Mouse (Mus musculus): ENCODE data around the gene Psmd4.
"Not testable (repeated sequence)": the region's sequence is repeated elsewhere in the genome, so short reads cannot be mapped to it uniquely, and the experiment has no call there.

Gene Psmd4

DNA sequence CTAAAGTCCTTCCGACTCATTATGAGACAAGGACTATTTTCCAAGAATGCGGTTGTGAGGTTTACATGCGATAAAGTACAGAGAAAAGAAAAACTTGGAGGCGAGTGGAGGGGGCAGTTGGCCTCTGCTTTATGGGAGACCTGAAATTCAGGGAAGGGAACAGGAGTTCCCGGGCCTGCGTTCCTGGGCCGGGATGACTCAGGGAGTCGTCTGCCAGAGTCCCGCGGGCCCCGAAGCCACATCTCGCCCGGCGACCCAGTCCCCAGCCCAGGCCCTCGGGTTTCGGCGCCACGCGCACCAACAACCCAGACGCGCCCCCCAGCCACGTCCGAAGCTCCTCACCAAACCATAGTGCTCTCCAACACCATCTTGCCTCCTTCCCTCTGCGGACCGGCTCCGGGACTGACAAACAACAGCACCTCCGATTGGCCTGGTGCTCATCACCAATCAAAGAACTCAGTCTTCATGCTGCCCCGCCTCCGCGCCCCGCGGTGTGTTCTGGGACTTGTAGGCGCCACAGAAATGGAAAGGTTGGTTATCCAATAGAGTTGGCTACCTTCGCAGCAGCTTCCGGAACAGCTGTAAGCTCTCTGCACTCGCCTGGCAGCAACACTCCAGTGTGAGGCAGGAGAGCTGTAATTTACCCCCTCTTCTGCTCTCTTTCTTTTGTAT lies at the start of gene Psmd4:
TSS of gene Psmd4 (minus strand) at position 449 of the 672 bp plus-strand sequence.
- peak; percentile 94 for DNase-seq (ENCODE audit: low spot score)

DNA sequence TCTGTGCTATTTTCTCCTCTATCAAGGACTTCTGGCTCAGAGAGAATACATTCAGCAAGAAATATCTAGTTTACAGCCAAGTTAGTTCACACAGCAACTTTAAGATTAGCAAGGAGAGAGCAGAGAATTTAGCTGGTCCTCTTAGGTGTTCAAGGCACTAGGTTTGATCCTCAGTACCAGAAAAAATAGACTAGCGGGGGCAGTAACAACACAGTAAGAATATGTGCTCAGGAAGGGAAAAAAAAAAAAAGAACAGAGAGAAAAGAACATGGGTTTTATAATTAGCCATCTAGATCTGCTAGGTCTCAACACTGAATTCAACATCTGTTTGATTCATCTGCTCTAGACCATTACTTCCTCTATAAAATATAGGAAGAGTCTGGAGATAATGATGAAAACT lies 45.7 kb upstream of the Psmd4 start:
- no peak for DNase-seq (ENCODE audit: low spot score)

DNA sequence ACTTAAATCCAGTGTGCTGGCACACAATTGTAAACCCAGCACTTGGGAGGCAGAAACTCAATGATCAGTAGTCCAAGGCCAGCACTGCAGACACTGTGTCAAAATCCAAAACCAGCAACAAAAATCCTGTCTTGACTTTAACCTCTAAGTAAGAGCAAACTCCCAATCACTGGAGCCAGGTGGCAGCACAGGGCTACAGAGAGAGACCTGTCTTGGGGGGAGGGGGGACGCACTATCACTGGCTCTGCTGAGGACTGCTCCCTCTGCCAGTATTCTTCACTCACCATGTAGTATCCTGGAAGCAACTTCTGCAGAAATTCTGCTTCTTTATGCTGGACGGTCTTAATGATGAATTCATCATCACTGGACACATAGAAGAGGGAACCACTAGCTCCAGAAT lies 29.2 kb upstream of the Psmd4 start:
- no peak for DNase-seq (ENCODE audit: low spot score)

DNA sequence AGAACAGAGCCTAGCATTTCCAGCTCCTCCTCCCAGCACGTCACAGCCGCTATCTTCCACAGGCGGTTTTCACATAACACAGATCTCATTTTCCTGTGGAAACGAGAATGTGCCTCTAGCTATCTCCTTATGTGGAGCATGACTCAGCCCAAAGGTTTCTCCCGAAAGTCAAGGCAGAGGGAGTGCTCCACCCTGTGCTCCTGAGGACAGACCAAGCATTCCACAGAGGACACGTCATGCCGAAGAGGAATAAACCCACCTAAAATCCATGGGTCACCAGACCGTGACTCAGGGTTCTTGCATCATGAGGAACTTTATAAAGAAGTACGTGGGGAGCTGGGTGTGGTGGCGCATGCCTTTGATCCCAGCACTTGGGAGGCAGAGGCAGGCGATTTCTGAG lies 24.2 kb upstream of the Psmd4 start:
- DNase-seq (ENCODE audit: low spot score): no peak

DNA sequence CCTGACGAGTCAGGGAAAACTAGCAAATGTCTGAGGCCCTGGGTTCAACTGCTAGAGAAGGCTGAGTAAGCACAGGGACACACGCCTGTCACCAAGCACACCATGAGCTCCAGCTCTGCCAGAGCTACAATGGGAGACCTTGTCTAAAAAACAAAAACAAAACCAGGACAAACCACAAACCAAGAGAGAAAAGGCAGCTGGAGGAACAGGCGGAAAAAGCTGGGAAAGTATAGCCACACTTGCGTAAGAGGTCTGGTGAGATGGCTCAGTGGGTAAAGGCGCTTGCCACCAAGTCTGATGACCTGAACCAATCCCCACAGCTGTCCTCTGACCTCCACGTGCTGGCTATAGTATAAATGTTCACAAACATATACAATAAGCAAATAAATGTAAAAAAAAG lies 23.7 kb upstream of the Psmd4 start:
- DNase-seq (ENCODE audit: low spot score): no peak

DNA sequence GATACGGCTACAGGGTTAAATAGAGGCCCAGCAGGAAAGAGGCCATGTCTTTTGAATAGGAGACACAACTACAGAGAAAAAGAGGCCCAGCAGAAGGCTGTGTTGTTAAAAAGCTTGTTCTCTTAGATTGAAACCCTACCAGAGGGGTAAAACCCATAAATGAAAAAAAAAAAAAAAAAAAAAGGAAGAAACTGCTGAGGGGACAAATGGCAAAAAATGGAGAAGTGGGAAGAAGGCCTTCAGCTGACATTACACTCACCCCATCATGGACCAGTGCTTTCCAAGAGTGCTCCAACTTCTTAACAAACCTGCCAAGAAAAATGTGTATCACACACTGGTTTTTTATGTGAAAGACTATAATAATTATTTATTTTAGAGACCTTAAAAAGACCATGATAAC lies 23.1 kb upstream of the Psmd4 start:
- no peak for DNase-seq (ENCODE audit: low spot score)

DNA sequence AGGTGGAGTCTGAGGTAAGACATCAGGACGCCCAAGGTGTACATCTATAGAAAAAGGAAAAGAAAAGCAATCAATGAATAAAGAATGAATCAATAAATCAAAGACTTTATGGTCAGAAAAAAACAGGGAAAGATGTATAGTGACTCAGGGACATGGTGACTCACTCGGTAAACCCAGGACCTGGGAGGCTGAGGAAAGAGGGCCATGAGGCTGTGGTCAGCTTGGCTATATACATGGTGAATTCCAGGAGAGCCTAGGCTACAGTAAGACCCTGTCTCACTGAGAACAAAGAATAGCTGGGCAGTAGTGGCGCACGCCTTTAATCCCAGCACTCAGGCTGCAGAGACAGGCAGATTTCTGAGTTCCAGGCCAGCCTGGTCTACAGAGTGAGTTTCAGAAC lies 21.3 kb upstream of the Psmd4 start:
- DNase-seq (ENCODE audit: low spot score): no peak

DNA sequence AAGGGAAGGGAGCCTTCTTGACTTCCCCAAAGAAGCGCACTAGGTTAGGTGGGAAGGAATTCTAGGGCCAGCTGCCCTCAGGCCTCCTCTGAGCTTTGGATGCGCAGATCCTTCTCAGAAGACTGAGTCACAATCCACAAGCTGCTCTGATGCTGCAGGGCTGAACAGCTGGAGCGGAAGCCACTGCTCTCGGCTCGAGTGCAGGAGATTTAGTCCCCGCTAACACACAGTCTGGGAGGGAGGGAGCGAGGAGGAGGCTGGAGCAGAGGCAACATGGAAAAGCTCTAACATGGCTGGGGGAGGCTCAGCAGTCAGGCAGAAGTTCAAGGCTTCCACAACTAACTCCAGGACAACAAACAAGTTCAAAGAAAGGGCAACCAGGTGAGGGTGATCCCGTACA lies 15.7 kb upstream of the Psmd4 start:
- no peak for DNase-seq (ENCODE audit: low spot score)

DNA sequence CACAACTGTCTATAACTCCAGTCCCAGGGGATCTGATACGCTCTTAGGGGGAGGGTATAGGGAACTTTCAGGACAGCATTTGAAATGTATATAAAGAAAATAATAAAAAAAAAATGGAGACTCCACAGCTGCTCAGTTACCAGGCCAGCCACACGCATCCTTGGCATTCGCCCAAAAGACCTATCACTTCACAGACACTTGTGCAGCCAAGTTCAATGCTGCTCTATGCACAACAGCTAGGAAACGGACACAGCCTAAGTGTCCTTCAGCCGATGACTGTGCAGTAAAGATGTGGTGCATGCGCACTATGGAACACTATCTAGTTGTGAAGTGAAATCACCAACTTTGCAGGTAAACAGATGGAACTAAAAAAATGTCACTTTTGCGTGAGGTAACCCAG lies 13.9 kb upstream of the Psmd4 start:
- DNase-seq (ENCODE audit: low spot score): no peak

DNA sequence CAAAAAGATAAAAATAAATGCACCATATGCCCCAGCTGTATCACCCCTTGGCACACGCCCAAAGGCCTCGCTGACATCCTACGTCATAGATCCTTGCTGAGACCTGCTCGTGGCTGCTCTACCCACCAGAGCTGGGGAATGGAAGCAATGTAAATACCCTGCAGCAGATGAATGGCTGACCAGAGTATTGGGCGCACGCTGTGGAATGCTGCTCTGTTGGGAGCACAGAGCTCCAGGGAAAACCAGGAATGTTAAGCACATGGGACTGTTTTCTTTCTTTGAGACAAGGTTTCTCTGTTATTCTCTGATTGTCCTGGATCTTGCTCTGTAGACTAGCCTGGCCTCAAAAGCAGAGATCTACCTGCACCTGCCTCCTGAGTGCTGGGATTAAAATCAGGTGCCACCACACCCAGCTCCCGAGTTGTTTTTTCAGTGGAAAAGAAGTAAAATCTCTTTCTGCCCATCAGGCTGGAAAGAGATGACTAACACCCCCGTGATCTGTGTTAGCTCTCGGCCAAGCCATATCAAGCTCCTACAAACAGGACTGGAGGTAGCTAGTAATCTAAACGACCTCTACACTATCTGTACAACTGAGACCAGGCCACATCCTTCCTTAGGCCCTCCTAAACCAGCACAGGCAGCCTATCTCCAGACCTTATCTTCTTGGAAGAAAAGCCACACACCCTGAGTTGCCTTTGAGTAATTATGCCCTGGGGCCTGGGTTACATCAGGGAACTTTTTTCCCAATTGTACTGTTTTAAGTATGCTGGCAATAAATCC lies 12.3 kb upstream of the Psmd4 start:
- peak; percentile 42 for DNase-seq (ENCODE audit: low spot score)

DNA sequence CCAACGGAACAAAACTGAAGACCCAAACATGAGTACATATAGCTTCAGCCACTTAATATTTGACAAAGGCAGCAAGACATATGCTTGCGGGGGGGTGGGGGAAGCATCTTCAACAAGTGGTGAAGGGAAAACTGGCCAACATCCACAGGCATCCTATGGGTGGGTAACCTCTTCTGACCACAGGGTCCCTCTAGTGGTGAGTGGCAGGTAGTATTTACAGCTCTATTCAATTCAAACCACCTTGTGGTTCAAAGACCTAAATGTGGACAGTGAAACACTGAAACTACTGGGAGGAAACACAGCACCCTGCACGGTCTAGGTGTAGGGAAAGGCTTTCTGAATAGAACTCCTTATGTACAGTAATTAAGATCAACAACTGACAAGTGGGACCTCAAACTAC lies 11.3 kb upstream of the Psmd4 start:
- DNase-seq (ENCODE audit: low spot score): no peak

DNA sequence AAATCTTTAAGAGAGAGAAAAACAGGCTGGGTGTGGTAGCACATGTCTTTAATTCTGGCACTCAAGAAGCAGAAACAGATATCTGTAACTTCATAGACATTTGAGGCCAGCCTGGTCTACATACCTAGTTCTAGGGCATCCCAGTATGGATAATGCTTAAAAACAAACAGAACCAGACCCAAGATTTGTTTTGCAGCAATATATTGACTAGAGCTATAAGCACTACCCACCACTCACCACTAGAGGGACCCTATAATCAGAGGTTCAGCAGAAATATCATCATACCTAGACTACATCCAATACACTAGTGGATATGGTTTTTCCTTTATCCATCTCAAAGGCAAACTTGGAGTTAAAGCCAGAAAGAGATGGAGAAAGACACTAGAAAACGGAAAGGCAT lies 10.5 kb upstream of the Psmd4 start:
- DNase-seq (ENCODE audit: low spot score): no peak

DNA sequence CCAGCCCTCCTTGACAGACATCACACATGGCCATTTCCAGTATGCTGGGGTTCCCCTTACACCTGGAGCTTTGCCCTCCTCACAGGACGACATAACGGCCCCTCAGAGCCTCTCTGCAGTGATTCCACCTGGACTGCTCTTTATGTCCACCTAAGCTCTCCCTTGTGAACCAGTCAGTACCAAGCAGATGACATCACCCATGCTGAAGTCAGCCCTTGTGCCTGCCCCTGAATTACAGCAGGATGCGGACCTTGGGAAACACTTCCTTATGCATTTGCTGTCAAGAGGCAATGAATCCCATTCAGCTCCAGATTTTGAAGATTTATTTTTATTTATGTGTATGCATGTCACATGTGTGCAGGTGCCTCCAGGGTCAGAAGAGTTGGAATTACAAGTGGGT lies 5.5 kb upstream of the Psmd4 start:
- no peak for DNase-seq (ENCODE audit: low spot score)

DNA sequence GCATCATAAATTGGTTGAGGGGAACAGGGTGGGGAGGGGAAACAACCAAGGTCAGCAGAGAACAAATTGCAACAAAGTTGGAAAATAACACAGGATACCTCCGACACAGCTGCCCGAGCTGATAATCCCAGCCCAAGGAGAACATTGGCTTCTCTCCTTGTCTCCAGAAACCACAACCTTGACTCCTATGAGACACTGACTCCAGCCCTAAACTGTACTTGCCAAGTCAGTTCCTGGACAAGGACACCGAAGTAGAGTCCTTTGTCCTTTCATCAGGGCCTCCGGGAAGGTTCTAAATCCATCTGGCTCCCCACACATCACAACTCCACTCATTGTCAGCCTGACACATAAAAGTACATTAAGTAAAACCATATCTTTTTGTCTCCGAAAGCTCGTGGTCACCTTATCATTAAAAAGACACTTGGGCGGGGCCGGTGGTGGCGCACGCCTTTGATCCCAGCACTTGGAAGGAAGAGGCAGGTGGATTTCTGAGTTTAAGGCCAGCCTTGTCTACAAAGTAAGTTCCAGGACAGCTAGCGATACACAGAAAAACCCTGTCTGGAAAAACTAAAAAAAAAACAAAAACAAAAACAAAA lies 4.1 kb upstream of the Psmd4 start:
- peak; percentile 15 for DNase-seq (ENCODE audit: low spot score)

DNA sequence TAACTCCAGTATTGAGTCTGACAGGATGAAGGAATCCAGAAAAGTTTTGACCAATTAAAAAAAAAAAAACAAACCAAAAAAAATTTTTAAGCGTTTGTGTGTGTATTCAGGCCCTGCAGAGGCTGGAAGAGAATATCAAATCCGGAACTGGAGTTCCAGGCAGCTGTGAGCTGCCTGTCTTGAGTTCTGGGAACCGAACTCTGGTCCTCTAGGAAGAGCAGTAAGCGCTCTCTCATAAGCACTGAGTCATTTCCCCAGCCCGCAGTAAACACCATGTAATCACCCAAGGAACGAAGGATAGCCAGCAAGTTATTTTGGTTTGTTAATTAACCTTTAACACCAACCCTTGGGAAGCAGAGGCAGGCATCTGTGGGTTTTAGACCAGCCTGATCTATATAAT lies 837 bp upstream of the Psmd4 start:
- DNase-seq (ENCODE audit: low spot score): no peak

DNA sequence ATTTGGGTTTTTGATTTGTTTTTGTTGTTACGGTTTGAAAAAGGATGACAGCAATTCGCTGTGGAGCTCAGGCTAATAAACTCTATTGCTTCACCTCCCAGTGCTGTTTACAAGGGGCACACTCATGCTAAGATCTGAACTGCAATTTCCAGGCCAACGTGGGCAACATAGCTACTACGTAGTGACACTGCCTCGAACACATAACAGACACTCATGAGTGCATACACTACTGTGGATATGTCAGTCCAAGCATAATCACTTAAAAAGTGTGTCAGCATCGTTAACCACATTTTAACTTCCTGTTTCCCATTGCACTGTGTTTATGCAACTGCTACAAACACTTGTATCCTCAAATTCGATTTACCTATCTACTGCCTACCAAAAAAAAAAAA lies 420 bp upstream of the Psmd4 start:
- no peak for DNase-seq (ENCODE audit: low spot score)

DNA sequence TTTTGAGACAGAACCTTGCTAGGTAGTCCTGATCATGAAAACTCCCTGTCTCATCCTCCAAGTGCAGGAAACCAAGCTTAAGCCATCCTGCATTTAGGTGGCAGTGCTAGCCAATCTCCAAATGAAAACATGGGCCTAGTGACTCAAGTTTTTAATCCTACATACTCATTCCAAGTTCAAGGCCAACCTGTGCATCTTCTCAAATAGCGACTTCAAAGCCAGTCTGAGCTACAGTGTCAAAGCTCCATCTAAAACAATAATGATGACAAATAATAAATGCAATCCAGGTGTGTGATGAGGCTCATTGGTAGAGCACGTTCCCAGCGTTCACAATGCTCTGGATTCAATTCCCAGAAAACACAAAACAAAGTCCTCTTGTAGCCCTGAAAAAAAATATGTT lies 789 bp downstream of the Psmd4 start:
- DNase-seq (ENCODE audit: low spot score): no peak

DNA sequence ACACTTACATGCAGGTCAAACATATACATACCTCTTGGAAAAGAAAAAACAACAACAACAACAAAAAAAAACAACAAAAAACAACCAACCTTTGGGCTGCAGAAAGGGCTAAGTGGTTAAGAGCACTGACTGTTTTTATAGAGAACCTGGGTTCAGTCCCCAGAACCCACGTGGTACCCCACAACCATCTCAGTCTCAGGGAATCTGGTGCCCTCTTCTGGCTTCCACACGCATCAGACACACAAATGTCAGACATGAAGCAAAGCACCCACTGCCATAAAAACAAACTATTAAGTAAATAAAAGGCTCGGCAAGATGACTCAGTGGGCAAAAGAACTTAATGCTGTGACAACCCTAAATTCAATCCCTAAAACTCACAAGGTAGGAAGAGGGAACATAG lies 12.5 kb downstream of the Psmd4 start:
- no peak for DNase-seq (ENCODE audit: low spot score)

DNA sequence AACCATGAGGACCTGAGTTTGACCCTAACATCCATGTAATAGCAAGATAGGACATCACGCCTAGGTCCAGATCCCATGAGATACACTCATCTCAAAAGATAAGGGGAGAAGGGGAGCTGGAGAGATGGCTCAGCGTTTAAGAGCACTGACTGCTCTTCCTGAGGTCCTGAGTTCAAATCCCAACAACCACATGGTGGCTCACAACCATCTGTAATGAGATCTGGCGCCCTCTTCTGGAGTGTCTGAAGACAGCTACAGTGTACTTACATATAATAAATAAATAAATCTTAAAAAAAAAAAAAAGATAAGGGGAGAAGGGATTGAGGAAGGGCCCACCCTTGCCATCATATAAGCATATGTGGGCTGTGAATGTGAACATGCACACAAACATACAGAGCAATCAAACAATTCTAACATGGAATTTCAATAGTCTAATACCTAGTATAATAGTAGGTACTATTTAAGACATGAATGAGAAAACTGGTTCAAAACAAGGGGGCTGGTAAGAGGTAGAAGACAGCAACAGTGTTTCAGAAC lies 13.1 kb downstream of the Psmd4 start:
- DNase-seq (ENCODE audit: low spot score): not testable (repeated sequence)

DNA sequence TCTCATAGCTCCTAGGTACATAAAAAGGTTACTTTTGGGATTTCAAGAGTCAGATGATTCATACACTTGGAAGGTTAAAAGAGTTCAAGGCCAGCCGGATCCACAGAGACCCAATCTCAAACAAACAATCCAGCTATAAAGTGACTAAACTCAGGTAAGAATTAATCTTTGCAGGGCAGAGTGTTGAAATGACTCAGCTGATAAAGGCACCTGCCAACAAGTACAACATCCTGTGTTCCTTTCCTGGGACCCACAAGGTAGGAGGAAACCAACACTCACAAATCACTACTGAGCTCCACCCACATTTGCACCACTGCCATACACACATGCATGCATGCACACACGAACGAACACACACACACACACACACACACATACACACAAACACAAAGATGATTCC lies 13.8 kb downstream of the Psmd4 start:
- DNase-seq (ENCODE audit: low spot score): no peak

DNA sequence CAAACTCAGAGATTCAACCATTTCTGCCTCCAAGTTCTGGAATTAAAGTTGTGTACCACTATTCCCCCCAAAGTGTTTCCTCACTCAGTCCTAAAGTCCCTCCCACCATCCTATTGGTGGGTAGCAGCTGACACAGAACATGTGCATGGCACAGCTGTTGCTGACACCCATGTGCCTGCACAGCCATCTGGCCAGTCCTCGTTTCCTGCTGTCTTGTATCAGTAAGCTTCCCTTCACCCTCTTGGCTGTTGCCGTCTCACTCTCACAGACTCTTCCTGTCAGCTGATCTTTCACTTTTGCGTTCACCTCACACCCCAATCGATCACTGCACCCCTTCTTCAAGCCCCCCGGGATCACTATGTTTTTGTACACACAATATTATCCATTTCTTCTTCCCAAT lies 14.7 kb downstream of the Psmd4 start:
- no peak for DNase-seq (ENCODE audit: low spot score)

DNA sequence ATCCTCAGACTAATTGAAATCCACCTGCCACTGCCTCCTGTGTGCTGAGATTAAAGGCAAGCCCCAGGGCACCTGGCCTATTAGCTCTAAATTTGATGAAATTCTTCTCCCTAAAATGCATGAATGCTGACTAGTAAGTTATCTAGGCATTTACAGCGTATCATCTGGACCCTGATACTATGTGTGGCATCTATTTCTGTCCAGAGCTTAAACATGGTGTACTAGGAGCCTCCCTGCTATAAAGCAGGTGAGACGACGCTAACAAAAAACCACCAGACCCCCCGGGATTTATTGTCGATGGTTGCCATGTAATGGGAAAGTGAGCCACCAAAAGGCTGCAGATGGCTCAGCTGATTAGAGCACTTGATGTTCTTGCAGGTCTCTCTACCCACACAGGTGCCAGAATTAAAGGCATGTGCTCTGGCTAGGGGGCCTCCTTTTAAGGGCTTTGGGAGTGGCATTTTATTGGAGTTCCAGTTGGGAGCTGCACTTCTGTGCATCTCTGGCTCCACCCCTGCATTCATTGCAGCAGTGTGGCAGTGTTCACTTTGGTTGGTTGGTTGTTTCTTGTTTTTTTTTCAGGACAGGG lies 15.3 kb downstream of the Psmd4 start:
- DNase-seq (ENCODE audit: low spot score): no peak

DNA sequence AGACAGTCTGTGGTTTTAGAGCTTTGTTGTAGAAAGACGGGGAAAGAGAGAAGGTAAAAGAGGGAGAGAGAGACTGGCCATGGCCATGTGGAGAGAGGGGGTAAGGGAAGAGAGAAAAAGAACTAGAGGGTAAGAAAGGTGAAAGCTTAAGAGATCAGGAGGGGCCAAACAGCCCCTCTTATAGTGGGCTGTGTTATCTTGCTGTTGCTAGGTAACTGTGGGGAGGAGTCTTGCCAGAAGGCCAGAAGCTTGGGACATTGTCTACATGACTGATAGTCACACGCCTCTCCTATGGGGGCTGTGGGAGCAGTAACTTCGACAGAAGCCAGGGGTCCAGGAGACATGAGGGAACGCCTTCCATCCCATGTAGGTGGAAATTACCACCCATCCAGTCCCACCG lies 17.2 kb downstream of the Psmd4 start:
- no peak for DNase-seq (ENCODE audit: low spot score)
